ENCODE assay signal across 23 mouse cellular contexts in genomic region chr17:34637459-34637858, GRCm38 (mm10). TPM values are rescaled to one million over a fixed set of nuclear protein-coding genes. Genes with fewer than 3 reads are reported as not detected.
DNase-seq lines count a peak whose midpoint lies in the region; ATAC-seq and TF ChIP-seq lines count a peak whose summit lies in the region.
"Had no signal": no experiment of that assay in that cellular context is flagged by ENCODE, and none has a peak within 500 bp of the region (broad histone marks: within the 10 kb centered on the region; RNA-seq: fewer than 3 reads in every experiment).

No protein-coding gene starts in this region.

- 67% methylated on average over 3 of the region's 3 CpGs for WGBS in intestine, embryonic 16.5 days
- 63% methylated on average over 3 of the region's 3 CpGs for WGBS in intestine, embryonic 15.5 days
- 66% methylated on average over 3 of the region's 3 CpGs for WGBS in spleen, adult 2 months
- 89% methylated on average over 2 of the region's 3 CpGs for whole genome bisulfite sequencing in macrophage (ENCODE audit: missing documents)

- DNase-seq in cerebellum, adult 11-12 months: peak; percentile 43
- DNase-seq in cerebellum, adult 11 months: no peak
- DNase-seq in spleen, adult 2 months (ENCODE audit: low read depth in 1 of 2, low spot score in 2 of 2): no peak
- DNase-seq in spleen, adult 12 weeks (ENCODE audit: low spot score): no peak
- DNase-seq: adrenal gland, postnatal 36 days; cerebellum, postnatal 14 days; kidney, adult 2 months; kidney, postnatal 10 days; layer of hippocampus, postnatal 36 days; thymus, postnatal 25 days had no signal

- H3K9ac ChIP-seq in intestine, embryonic 16.5 days (ENCODE audit: low read depth, low read length): 0 out of 2 replicates have a peak overlapping the region, but pooled peaks have one; percentile 5
- no peak overlapping the region for H3K9ac ChIP-seq in intestine, embryonic 15.5 days
- H3K9ac ChIP-seq: embryonic facial prominence, embryonic 12.5 days; forebrain, embryonic 12.5 days; limb, embryonic 12.5 days; liver, embryonic 14.5 days; lung, embryonic 15.5 days had no signal

- no peak overlapping the region for H3K4me3 ChIP-seq in intestine, embryonic 16.5 days (ENCODE audit: low read length)
- H3K4me3 ChIP-seq in intestine, embryonic 15.5 days (replicated peaks): no peak overlapping the region
- H3K4me3 ChIP-seq in spleen, adult 2 months (ENCODE audit: extremely low read depth, insufficient read depth, insufficient read length): peak overlapping the region; percentile 34; the same call in 1 of the 2 replicates
- H3K4me3 ChIP-seq in macrophage (ENCODE audit: inconsistent target): no peak overlapping the region
- H3K4me3 ChIP-seq: embryonic facial prominence, embryonic 12.5 days; erythroblast, embryonic 14.5 days; forebrain, embryonic 12.5 days; limb, embryonic 12.5 days; lung, embryonic 15.5 days had no signal

- TF ChIP-seq POLR2A in spleen, adult 2 months (IDR thresholded peaks at IDR 0.05; ENCODE audit: low read depth, low read length): no peak

- ATAC-seq in intestine, embryonic 16.5 days: no peak
- ATAC-seq in intestine, embryonic 15.5 days: no peak
- ATAC-seq in CD4-positive, CD25-positive, alpha-beta regulatory T cell, adult 4 months: no peak

- H3K27ac ChIP-seq in intestine, embryonic 16.5 days (ENCODE audit: low read length): no peak overlapping the region
- H3K27ac ChIP-seq in intestine, embryonic 15.5 days: no peak overlapping the region
- peak overlapping the region; percentile 39 for H3K27ac ChIP-seq in spleen, adult 2 months (ENCODE audit: insufficient read depth, low read length)
- H3K27ac ChIP-seq in macrophage: peak overlapping the region; percentile 90
- H3K27ac ChIP-seq: embryonic facial prominence, embryonic 12.5 days; forebrain, embryonic 12.5 days; limb, embryonic 12.5 days; liver, embryonic 14.5 days; lung, embryonic 15.5 days had no signal

- H3K27me3 ChIP-seq in intestine, embryonic 16.5 days (replicated peaks; ENCODE audit: control insufficient read depth, insufficient read depth, low read length): no peaks in the 10 kb centered on the region
- H3K27me3 ChIP-seq in intestine, embryonic 15.5 days (replicated peaks): peaks cover 2% of the 10 kb centered on the region; the same call in 1 of the 2 replicates
- 0 out of 2 replicates have a peak, but pooled peaks cover 2% of the 10 kb centered on the region for H3K27me3 ChIP-seq in spleen, adult 2 months (ENCODE audit: control insufficient read depth, insufficient read depth, low read length)

- H3K79me2 ChIP-seq in macrophage (ENCODE audit: inconsistent target): no peaks in the 10 kb centered on the region; the same call in 1 of the 2 replicates

- H3K9me3 ChIP-seq in intestine, embryonic 16.5 days (ENCODE audit: control insufficient read depth, low read length): no peaks in the 10 kb centered on the region
- no peaks in the 10 kb centered on the region for H3K9me3 ChIP-seq in intestine, embryonic 15.5 days
- H3K9me3 ChIP-seq: embryonic facial prominence, embryonic 12.5 days; forebrain, embryonic 12.5 days; lung, embryonic 15.5 days had no signal

- H3K36me3 ChIP-seq in intestine, embryonic 16.5 days (ENCODE audit: control insufficient read depth, insufficient read depth, low read length): no peaks in the 10 kb centered on the region
- no peaks in the 10 kb centered on the region for H3K36me3 ChIP-seq in intestine, embryonic 15.5 days
- no peaks in the 10 kb centered on the region for H3K36me3 ChIP-seq in spleen, adult 2 months (ENCODE audit: control insufficient read depth, insufficient read depth, low read length)
- H3K36me3 ChIP-seq in macrophage (ENCODE audit: inconsistent target): no peaks in the 10 kb centered on the region
- H3K36me3 ChIP-seq: embryonic facial prominence, embryonic 12.5 days; forebrain, embryonic 12.5 days; limb, embryonic 12.5 days; lung, embryonic 15.5 days had no signal

- TF ChIP-seq CTCF in spleen, adult 2 months (IDR thresholded peaks at IDR 0.05; ENCODE audit: extremely low read depth, insufficient read depth, insufficient read length, insufficient replicate concordance): no peak

- H3K4me2 ChIP-seq in intestine, embryonic 16.5 days (ENCODE audit: low read depth, low read length): no peak overlapping the region
- no peak overlapping the region for H3K4me2 ChIP-seq in intestine, embryonic 15.5 days (replicated peaks)
- H3K4me2 ChIP-seq: embryonic facial prominence, embryonic 12.5 days; forebrain, embryonic 12.5 days; heart, embryonic 11.5 days; limb, embryonic 12.5 days; lung, embryonic 15.5 days; midbrain, embryonic 11.5 days had no signal

- no peaks in the 10 kb centered on the region for H3K4me1 ChIP-seq in intestine, embryonic 16.5 days (ENCODE audit: control insufficient read depth, insufficient read depth, low read length)
- H3K4me1 ChIP-seq in intestine, embryonic 15.5 days (replicated peaks): peaks cover 10% of the 10 kb centered on the region; the same call in 1 of the 2 replicates
- H3K4me1 ChIP-seq in spleen, adult 2 months (ENCODE audit: control insufficient read depth, insufficient read depth, insufficient read length): no peaks in the 10 kb centered on the region

RNA-seq across cellular contexts. Expression of gene Fkbpl, which starts 7.1 kb away (rescaled TPM):
- 10.2 and 14.4 TPM in 2 replicates for polyA plus RNA-seq in intestine, embryonic 16.5 days (2015; fragmentation: Nextera tagmentation; extraction: Ambion mirVana)
- 12.1 and 13.7 TPM in 2 replicates for polyA plus RNA-seq in intestine, embryonic 15.5 days (2015; fragmentation: Nextera tagmentation; extraction: Ambion mirVana)
- 1.4 and 1.6 TPM in 2 replicates for polyA plus RNA-seq in spleen, adult 2 months (2012; rRNA removed)
- total RNA-seq in macrophage (2018; cell fraction: chromatin; rRNA removed): 10 to 100 TPM in 4 of 26 experiments, 1 to 10 TPM in 22; 1.9 to 12.5 (median 7.0) TPM
- 10 to 100 TPM in 24 of 26 experiments, 1 to 10 TPM in 2; 7.7 to 22.0 (median 13.1) TPM for total RNA-seq in macrophage (2018; cell fraction: cytosol; rRNA removed)
- 10 to 100 TPM in 7 of 26 experiments, 1 to 10 TPM in 19; 2.2 to 13.1 (median 7.9) TPM for total RNA-seq in macrophage (2018; cell fraction: nucleus; rRNA removed)
- polyA plus RNA-seq in macrophage (2018): 12.5 to 24.4 TPM (median 15.0 TPM) in 3 replicates
- polyA plus RNA-seq in CD4-positive, CD25-positive, alpha-beta regulatory T cell, adult 4 months (2017; shearing (Covaris generic)): 1 to 10 TPM; 3.6 to 5.9 TPM

RNA-seq across cellular contexts. Expression of gene Prrt1, which starts 8.1 kb away (rescaled TPM):
- polyA plus RNA-seq in intestine, embryonic 16.5 days (2015; fragmentation: Nextera tagmentation; extraction: Ambion mirVana): 0.32 and 0.47 TPM in 2 replicates
- 0.40 and 0.49 TPM in 2 replicates for polyA plus RNA-seq in intestine, embryonic 15.5 days (2015; fragmentation: Nextera tagmentation; extraction: Ambion mirVana)
- polyA plus RNA-seq in spleen, adult 2 months (2012; rRNA removed): 9.5 and 9.9 TPM in 2 replicates
- 1 to 10 TPM in 1 of 26 experiments, under 1 TPM in 5, not detected in 20; 0.33 to 1.1 (median 0.68) TPM for total RNA-seq in macrophage (2018; cell fraction: chromatin; rRNA removed)
- under 1 TPM in 15 of 26 experiments, not detected in 11; 0.07 to 0.22 (median 0.10) TPM for total RNA-seq in macrophage (2018; cell fraction: cytosol; rRNA removed)
- 1 to 10 TPM in 4 of 26 experiments, under 1 TPM in 17, not detected in 5; 0.26 to 1.3 (median 0.58) TPM for total RNA-seq in macrophage (2018; cell fraction: nucleus; rRNA removed)
- polyA plus RNA-seq in macrophage (2018): 0.16 to 0.25 TPM in 2 of 3 replicates, not detected in the other
- 1 to 10 TPM; 1.4 to 2.2 TPM for polyA plus RNA-seq in CD4-positive, CD25-positive, alpha-beta regulatory T cell, adult 4 months (2017; shearing (Covaris generic))
- total RNA-seq: neutrophil, adult 5-6 weeks had no signal
- polyA plus RNA-seq: erythroblast, embryonic 14.5 days; heart, embryonic 11.5 days had no signal

RNA-seq across cellular contexts. Expression of gene Ppt2, which starts 9.1 kb away (rescaled TPM):
- 32.3 and 32.9 TPM in 2 replicates for polyA plus RNA-seq in intestine, embryonic 16.5 days (2015; fragmentation: Nextera tagmentation; extraction: Ambion mirVana)
- 27.8 and 29.6 TPM in 2 replicates for polyA plus RNA-seq in intestine, embryonic 15.5 days (2015; fragmentation: Nextera tagmentation; extraction: Ambion mirVana)
- 31.7 and 36.3 TPM in 2 replicates for polyA plus RNA-seq in spleen, adult 2 months (2012; rRNA removed)
- total RNA-seq in macrophage (2018; cell fraction: chromatin; rRNA removed): 10 to 100 TPM; 12.1 to 40.8 (median 28.4) TPM
- total RNA-seq in macrophage (2018; cell fraction: cytosol; rRNA removed): 10 to 100 TPM; 52.1 to 89.0 (median 72.4) TPM
- 100 to 1,000 TPM in 1 of 26 experiments, 10 to 100 TPM in 25; 19.9 to 100 (median 65.0) TPM for total RNA-seq in macrophage (2018; cell fraction: nucleus; rRNA removed)
- polyA plus RNA-seq in macrophage (2018): 71.0 to 95.1 TPM (median 79.6 TPM) in 3 replicates
- 10 to 100 TPM; 20.6 to 32.2 TPM for polyA plus RNA-seq in CD4-positive, CD25-positive, alpha-beta regulatory T cell, adult 4 months (2017; shearing (Covaris generic))

RNA-seq across cellular contexts. Expression of gene Atf6b, which starts 9.5 kb away (rescaled TPM):
- polyA plus RNA-seq in intestine, embryonic 16.5 days (2015; fragmentation: Nextera tagmentation; extraction: Ambion mirVana): 66.3 and 69.1 TPM in 2 replicates
- 67.5 and 68.2 TPM in 2 replicates for polyA plus RNA-seq in intestine, embryonic 15.5 days (2015; fragmentation: Nextera tagmentation; extraction: Ambion mirVana)
- polyA plus RNA-seq in spleen, adult 2 months (2012; rRNA removed): 76.4 and 102 TPM in 2 replicates
- 10 to 100 TPM; 18.3 to 80.5 (median 48.3) TPM for total RNA-seq in macrophage (2018; cell fraction: chromatin; rRNA removed)
- total RNA-seq in macrophage (2018; cell fraction: cytosol; rRNA removed): 10 to 100 TPM; 37.7 to 82.4 (median 57.2) TPM
- 10 to 100 TPM; 22.0 to 90.0 (median 57.6) TPM for total RNA-seq in macrophage (2018; cell fraction: nucleus; rRNA removed)
- 31.4 to 62.2 TPM (median 57.9 TPM) in 3 replicates for polyA plus RNA-seq in macrophage (2018)
- 10 to 100 TPM; 15.2 to 20.2 TPM for polyA plus RNA-seq in CD4-positive, CD25-positive, alpha-beta regulatory T cell, adult 4 months (2017; shearing (Covaris generic))

RNA-seq across cellular contexts. Expression of gene Egfl8, which starts 21.7 kb away (rescaled TPM):
- polyA plus RNA-seq in intestine, embryonic 16.5 days (2015; fragmentation: Nextera tagmentation; extraction: Ambion mirVana): 4.0 and 4.6 TPM in 2 replicates
- polyA plus RNA-seq in intestine, embryonic 15.5 days (2015; fragmentation: Nextera tagmentation; extraction: Ambion mirVana): 3.0 and 3.4 TPM in 2 replicates
- polyA plus RNA-seq in spleen, adult 2 months (2012; rRNA removed): 3.2 and 3.9 TPM in 2 replicates
- total RNA-seq in macrophage (2018; cell fraction: chromatin; rRNA removed): 10 to 100 TPM in 3 of 26 experiments, 1 to 10 TPM in 23; 1.1 to 13.9 (median 5.6) TPM
- total RNA-seq in macrophage (2018; cell fraction: cytosol; rRNA removed): under 1 TPM in 23 of 26 experiments, not detected in 3; 0.10 to 0.40 (median 0.20) TPM
- total RNA-seq in macrophage (2018; cell fraction: nucleus; rRNA removed): 1 to 10 TPM in 23 of 26 experiments, under 1 TPM in 3; 0.72 to 6.3 (median 3.2) TPM
- 0.14 to 0.69 TPM (median 0.28 TPM) in 3 replicates for polyA plus RNA-seq in macrophage (2018)
- 1 to 10 TPM; 1.9 to 2.8 TPM for polyA plus RNA-seq in CD4-positive, CD25-positive, alpha-beta regulatory T cell, adult 4 months (2017; shearing (Covaris generic))

Comparison
In these comparisons a context has a peak if more than half of its experiments do, and no peak if none do; other contexts are left out.
1. H3K27ac ChIP-seq: peak in spleen, adult 2 months (single experiment) and macrophage (single experiment); none in intestine, embryonic 16.5 days (single experiment) and intestine, embryonic 15.5 days (single experiment).